Mouse (Mus musculus): ENCODE measurements around the gene Lmln. TPM values are rescaled to one million over a fixed set of nuclear protein-coding genes. Genes with fewer than 3 reads are reported as not detected.

Gene Lmln
- polyA plus RNA-seq, 1 experiment: 5.0 TPM

DNA sequence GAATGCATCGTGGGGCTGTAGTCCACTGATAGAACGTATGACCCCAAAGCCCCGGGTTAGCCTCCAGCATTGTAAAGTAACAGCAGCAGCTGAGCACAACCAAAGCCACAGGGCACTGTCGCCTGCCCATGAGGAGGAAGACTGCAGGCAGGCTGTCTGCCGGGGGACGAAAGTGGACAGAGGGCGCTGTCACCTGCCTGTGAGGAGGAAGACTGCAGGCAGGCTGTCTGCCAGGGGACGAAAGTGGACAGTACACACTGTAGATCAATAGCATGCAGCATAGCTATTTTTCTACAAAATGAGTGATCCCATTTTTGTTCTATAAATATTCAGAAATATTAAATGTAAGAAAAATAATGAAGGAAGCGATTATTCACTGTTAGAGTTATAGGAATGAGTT, 2.3 kb downstream of the Lmln start:
- no peaks in the 10 kb centered on the region; the same call in 1 of the 2 replicates for H3K4me1 ChIP-seq (ENCODE audit: control insufficient read depth, insufficient read depth, low read length)
- TF ChIP-seq CTCF (IDR thresholded peaks at IDR 0.05; ENCODE audit: insufficient read depth, low read length) (no peak), POLR2A (IDR thresholded peaks at IDR 0.05; ENCODE audit: borderline replicate concordance, extremely low read depth, low read depth, low read length) (no peak)
- WGBS: 81% methylated on average over 9 of the region's 9 CpGs
- no peak overlapping the region for H3K4me3 ChIP-seq (replicated peaks; ENCODE audit: extremely low read depth, low read depth, low read length)
- no peak for DNase-seq

DNA sequence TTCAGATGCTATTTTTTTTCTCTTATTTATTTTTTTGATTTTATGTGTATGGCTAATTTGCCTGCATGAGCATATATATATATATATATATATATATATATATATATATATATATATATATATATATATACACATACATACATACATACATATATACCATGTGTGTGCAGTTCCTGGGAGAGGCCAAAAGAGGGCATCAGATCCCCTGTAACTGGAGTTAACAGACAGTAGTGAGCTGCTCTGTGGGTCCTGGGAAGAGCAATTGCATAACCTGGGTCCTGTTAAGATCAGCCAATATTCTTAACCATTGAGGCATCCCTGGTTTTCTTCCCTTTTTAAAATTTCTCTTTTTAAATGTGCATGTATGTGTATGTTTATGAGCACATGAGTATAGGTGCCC, 8.6 kb downstream of the Lmln start:
- Histone ChIP-seq H3K4me1 (ENCODE audit: control insufficient read depth, insufficient read depth, low read length) (no peaks in the 10 kb centered on the region), H3K4me3 (replicated peaks; ENCODE audit: extremely low read depth, low read depth, low read length) (no peak overlapping the region)
- no peak for DNase-seq
- TF ChIP-seq CTCF (IDR thresholded peaks at IDR 0.05; ENCODE audit: insufficient read depth, low read length) (no peak), POLR2A (IDR thresholded peaks at IDR 0.05; ENCODE audit: borderline replicate concordance, extremely low read depth, low read depth, low read length) (no peak)

DNA sequence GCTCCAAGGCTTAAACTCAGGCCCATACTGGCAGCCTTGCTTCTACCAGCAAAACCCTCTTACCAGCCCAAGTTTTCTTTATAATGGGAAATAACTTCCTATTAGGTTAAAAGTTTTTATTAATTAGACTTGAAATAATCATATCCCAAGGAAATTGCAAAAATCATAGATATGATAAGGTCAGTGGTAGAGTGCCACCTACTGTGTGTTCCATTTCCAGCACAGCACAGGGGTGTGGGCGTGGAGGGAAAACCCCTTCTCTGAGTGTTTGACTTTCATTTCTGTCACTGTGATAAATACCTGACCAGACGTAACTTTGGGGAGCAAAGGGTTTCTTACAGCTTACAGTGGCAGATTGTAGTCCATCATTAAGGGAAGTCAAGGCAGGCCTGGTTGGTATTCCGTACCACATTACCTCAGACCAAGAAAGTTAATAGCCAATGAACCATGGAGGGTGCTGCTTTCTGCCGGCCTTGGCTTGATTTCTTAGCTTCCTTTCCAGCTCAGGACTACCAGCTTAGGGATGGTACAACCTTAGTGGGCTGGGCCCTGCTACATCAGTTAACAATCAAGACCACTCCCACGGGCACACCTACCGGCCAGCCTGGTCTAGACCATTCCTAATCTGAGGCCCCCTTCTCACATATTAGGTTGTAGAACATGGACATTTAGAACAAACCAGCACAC, 10.7 kb downstream of the Lmln start:
- DNase-seq: no peak
- WGBS: 76% methylated on average over 6 of the region's 6 CpGs
- Histone ChIP-seq H3K4me1 (ENCODE audit: control insufficient read depth, insufficient read depth, low read length) (no peaks in the 10 kb centered on the region), H3K4me3 (replicated peaks; ENCODE audit: extremely low read depth, low read depth, low read length) (no peak overlapping the region)
- no peak for TF ChIP-seq CTCF (IDR thresholded peaks at IDR 0.05; ENCODE audit: insufficient read depth, low read length)
- no peak for TF ChIP-seq POLR2A (IDR thresholded peaks at IDR 0.05; ENCODE audit: borderline replicate concordance, extremely low read depth, low read depth, low read length)

DNA sequence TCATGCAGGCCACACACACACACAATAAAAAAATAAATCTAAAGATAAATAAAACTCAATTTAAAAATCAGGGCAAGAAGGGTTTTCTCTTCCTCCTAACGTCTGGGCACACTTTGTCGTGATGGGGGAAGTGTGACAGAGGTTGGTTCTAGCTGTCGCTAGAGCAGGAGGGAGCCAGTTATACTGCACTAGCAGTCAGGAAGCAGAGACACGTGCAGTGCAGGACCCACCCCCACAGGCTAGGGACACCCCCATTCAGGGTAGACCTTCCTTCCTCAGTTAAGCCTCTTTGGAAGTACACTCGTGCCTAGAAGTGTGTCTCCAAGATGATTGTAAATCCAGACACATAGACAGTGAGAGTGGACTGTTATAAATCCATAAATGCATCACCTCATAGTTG, 12.6 kb downstream of the Lmln start:
- 51% methylated on average over 5 of the region's 5 CpGs for WGBS
- no peaks in the 10 kb centered on the region for H3K4me1 ChIP-seq (ENCODE audit: control insufficient read depth, insufficient read depth, low read length)
- no peak for TF ChIP-seq CTCF (IDR thresholded peaks at IDR 0.05; ENCODE audit: insufficient read depth, low read length)
- TF ChIP-seq POLR2A (IDR thresholded peaks at IDR 0.05; ENCODE audit: borderline replicate concordance, extremely low read depth, low read depth, low read length): no peak
- DNase-seq: no peak
- no peak overlapping the region for H3K4me3 ChIP-seq (replicated peaks; ENCODE audit: extremely low read depth, low read depth, low read length)

DNA sequence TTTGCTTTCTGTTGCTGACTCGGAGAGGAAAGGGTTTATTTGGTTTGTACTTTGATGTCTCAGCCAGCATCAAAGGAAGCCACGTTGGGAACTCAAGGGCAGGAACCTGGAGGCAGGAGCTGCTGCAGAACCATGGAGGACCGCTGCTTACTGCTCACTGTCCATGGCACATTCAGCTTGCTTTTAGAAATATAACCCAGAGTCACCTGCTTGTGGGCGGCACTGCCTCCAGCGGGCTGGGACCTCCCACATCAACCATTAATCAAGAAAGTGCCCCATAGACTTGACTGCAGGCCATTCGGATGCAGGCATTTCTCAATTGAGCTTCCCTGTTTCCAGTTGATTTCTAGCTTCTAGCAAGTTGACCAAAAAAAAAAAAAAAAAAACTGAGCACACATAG, 13.8 kb downstream of the Lmln start:
- DNase-seq: no peak
- TF ChIP-seq CTCF (IDR thresholded peaks at IDR 0.05; ENCODE audit: insufficient read depth, low read length) (no peak), POLR2A (IDR thresholded peaks at IDR 0.05; ENCODE audit: borderline replicate concordance, extremely low read depth, low read depth, low read length) (no peak)
- H3K4me1 ChIP-seq (ENCODE audit: control insufficient read depth, insufficient read depth, low read length): no peaks in the 10 kb centered on the region
- H3K4me3 ChIP-seq (replicated peaks; ENCODE audit: extremely low read depth, low read depth, low read length): no peak overlapping the region
- WGBS: 56% methylated on average over 6 of the region's 6 CpGs

DNA sequence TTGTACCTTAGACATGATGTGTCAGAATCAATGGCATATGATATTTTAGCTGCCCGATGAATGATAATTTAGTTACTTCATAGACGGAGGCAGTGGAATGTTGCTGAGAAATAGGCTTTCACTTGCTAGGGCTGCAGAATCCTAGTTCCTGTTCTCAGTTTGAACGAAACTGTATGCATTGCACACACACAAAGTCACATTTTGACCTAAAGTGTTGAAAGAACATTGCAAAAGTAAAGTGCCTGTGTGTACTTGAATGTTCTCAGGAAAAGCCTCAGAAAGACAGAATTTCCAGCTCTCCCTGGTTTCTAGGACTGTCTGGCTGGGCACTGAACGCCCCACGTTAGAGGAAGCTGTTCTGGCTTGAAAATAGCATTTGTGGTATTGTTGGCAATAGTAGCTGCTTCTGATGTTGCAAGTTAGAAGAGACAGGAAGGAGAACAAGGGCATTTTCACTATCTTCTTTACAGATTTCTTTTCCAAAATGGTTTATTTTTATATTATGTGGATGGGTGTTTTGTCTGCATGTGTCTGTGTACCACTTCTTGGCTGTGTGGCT, 14.8 kb downstream of the Lmln start:
- WGBS: 64% methylated on average over 5 of the region's 5 CpGs
- TF ChIP-seq CTCF (IDR thresholded peaks at IDR 0.05; ENCODE audit: insufficient read depth, low read length): no peak
- TF ChIP-seq POLR2A (IDR thresholded peaks at IDR 0.05; ENCODE audit: borderline replicate concordance, extremely low read depth, low read depth, low read length): no peak
- Histone ChIP-seq H3K4me3 (replicated peaks; ENCODE audit: extremely low read depth, low read depth, low read length) (no peak overlapping the region), H3K4me1 (ENCODE audit: control insufficient read depth, insufficient read depth, low read length) (no peaks in the 10 kb centered on the region)
- DNase-seq: no peak

DNA sequence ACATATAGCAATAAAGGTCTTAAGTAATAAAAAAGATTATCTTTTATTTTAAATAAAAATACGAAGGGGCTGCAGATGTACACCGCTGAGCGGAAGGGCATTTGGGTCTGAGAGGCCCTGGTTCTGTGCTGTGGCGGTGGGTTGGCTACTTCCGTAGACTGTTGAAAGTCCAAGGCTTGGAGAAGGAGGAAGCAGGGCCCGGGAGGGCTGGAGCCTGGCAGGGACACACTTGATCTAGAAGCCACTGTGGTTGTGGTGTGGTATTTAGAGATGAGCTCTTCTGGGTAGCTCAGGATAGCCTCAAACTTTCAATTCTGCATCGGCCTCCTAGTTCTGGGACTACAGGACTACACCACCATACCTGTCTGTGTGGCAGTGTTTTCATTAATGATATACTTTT, 17.7 kb downstream of the Lmln start:
- TF ChIP-seq POLR2A (IDR thresholded peaks at IDR 0.05; ENCODE audit: borderline replicate concordance, extremely low read depth, low read depth, low read length): no peak
- no peak for TF ChIP-seq CTCF (IDR thresholded peaks at IDR 0.05; ENCODE audit: insufficient read depth, low read length)
- DNase-seq: no peak
- 90% methylated on average over 7 of the region's 7 CpGs for WGBS
- H3K4me3 ChIP-seq (replicated peaks; ENCODE audit: extremely low read depth, low read depth, low read length): no peak overlapping the region
- H3K4me1 ChIP-seq (ENCODE audit: control insufficient read depth, insufficient read depth, low read length): no peaks in the 10 kb centered on the region

DNA sequence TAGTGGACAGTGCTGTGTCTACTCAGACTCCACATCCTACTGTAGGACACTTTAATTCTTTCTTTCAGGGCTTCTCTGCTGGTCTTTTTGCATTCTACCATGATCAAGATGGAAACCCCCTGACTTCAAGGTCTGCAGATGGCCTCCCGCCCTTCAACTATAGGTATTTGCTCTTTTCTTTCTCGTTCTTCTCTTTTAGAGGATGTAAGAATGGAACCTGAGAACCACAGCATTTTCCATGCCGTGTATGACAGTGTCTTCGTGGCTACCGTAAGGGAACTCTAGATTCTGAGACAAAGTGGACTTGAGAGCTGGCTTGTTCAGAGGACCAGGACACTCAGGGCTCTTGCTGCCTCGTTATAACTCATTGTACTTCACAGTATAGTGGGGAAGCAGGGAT, 20.6 kb downstream of the Lmln start:
- 92% methylated on average over 6 of the region's 6 CpGs for WGBS
- H3K4me1 ChIP-seq (ENCODE audit: control insufficient read depth, insufficient read depth, low read length): no peaks in the 10 kb centered on the region

DNA sequence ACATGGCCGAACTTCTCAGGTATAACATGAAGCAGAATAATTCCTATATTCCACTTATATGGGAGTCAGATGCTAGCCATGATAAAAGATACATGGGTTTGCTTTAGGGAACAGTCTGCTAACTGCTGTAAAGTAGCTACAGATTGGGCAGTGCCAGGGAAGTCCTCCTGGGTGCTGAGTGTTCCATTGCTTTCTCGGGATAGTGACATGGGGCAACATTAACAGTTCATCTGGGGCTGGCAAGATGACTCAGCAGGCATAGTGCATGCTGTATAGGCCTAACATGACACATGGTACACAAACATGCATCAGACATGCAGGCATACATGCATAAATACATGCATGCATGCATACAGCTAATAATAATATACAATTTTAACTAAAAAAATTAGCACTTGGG, 21.7 kb downstream of the Lmln start:
- 81% methylated on average over 2 of the region's 2 CpGs for WGBS
- no peak for DNase-seq
- Histone ChIP-seq H3K4me1 (ENCODE audit: control insufficient read depth, insufficient read depth, low read length) (no peaks in the 10 kb centered on the region), H3K4me3 (replicated peaks; ENCODE audit: extremely low read depth, low read depth, low read length) (no peak overlapping the region)
- TF ChIP-seq POLR2A (IDR thresholded peaks at IDR 0.05; ENCODE audit: borderline replicate concordance, extremely low read depth, low read depth, low read length) (no peak), CTCF (IDR thresholded peaks at IDR 0.05; ENCODE audit: insufficient read depth, low read length) (no peak)

More for the DNA sequence above, 20.6 kb downstream of the Lmln start:
- no peak overlapping the region for H3K4me3 ChIP-seq (replicated peaks; ENCODE audit: extremely low read depth, low read depth, low read length)
- TF ChIP-seq CTCF (IDR thresholded peaks at IDR 0.05; ENCODE audit: insufficient read depth, low read length) (no peak), POLR2A (IDR thresholded peaks at IDR 0.05; ENCODE audit: borderline replicate concordance, extremely low read depth, low read depth, low read length) (no peak)
- no peak for DNase-seq

DNA sequence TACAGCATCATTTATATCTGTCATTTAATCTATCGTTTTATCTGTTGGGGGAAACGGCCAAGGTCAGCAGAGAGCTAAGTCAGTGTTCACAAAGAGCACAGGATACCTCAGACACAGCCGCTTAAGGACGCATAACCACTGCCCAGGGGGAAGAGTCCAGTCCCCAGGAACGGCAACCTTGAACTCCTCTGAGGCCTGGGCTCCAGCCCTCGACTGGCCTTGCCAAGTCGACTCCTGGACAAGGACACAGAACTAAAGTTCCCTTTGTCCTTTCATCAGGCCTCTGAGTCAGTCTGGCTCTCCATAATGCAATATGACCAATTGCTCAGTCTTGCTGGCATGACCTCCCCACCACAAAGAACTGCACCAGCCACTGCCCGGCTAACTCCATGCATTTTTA, 23.3 kb downstream of the Lmln start:
- TF ChIP-seq CTCF (IDR thresholded peaks at IDR 0.05; ENCODE audit: insufficient read depth, low read length) (no peak), POLR2A (IDR thresholded peaks at IDR 0.05; ENCODE audit: borderline replicate concordance, extremely low read depth, low read depth, low read length) (no peak)
- 62% methylated on average over 8 of the region's 8 CpGs for WGBS
- Histone ChIP-seq H3K4me1 (ENCODE audit: control insufficient read depth, insufficient read depth, low read length) (no peaks in the 10 kb centered on the region), H3K4me3 (replicated peaks; ENCODE audit: extremely low read depth, low read depth, low read length) (no peak overlapping the region)
- DNase-seq: no peak
